Mouse (Mus musculus): ENCODE data around the gene Slc40a1.

The Slc40a1 gene

DNA sequence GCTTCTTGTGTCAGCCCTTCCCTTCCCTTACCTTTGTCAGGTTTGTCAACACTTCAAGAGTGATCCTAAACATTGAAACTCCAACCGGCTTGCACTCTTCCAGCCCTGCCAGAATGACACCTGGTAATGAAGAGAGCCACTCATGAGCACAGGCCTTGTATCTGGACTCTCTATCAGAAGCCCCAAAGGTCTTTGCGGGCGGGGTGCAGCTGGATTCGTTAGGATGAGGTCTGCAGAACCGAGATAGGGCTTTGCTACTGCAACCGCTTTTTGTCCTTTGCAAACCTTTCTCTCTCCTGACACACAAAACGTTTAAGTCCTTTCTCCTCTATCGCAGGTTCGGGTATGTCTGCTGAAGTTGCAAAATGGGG, at the start of gene Slc40a1:
Slc40a1 (minus strand) TSS at position 131 of the 371 bp plus-strand sequence.
- DNase-seq = no peak

DNA sequence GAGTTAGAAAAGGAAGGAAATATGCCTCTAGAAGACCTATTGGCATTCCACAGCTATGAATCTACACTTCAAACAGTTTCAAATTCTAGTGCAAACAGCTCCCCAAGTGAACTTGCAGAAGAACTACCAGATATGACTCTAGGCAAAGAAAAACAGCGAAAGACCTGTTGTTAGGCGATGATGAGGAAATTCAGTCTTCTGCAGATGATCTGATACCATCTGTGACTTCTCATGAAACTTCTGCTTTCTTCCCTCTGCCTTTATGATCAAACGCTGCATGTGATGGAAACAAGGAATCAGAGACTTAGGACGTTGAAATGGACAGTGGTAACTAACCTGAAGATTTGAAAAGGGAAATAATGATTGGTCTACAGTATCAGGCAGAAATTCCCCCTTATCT, 45.0 kb upstream of the Slc40a1 start:
- DNase-seq = no peak

DNA sequence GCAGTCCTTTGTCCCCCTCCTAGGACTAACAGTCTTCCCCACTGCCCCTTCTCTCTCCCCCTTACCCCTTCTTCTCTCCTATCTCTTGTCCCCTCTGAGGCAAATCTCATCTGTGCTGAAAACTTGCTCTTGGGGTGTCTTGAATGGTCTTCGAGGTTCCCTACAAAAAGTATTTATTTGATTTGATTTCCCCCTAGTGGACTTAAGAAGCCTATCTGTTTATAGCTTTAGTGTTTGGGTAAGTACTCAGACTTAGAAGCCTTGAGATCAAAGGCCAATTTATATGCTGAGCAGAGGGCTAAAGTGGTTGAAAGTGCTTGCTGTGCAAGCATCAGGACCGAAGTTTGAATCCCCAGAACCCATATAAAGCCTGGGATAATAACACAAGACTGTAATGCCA, 22.7 kb upstream of the Slc40a1 start:
- DNase-seq = no peak

DNA sequence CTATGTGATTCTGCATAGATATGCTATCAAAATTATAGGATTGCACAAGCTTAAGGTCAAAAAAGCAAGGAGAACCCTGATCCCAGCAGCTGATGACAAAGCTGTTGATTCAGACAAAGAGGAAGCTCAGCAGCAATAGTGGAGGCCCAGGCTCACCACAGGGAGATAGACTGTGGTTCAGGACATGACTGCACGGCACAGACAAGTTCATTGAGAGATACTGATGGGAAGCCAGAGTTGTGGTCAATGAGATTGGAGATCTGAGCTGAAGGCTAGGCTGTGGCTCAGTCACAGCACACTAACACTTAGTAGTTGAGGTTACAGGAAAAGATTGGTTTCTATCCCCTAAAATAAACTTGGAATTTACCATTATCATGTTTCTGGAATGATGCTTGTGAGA, 21.5 kb upstream of the Slc40a1 start:
- no peak for DNase-seq

DNA sequence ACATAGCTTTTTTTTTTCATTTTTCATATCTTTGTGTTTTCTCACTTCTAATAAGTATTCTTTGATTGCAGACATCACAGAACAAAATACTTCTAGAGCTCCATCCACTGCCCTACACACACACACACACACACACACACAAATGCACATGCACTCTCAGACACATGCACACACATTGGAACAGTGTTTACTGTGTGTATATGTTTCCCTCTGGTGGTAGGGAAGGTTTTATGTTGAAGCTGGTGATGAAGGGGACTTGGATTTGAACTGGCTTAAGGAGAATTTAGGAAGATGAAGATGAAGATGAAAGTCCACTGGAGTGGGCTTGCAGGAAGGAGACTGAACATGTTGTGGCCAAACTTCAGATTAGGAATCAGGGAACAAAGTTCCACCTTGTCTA, 4.8 kb upstream of the Slc40a1 start:
- DNase-seq = no peak

DNA sequence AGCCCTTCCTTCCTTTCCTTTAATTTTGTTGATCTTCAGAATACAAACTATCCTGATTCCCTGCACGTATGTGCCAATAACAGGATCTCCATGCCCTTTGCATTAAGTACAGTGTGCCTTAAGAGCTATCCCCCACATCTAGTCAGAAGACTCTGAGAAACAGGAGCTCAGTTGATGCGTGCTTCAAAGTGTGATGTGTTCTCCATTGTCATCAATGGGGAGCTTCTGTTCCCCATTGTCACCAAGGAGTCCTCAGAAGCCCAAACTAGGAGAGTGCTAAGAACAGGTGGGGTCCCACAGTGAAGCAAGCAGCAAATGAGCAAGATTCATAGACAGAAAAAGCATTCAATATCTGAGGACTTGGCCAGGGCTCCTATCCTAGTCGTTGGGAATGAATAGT, 588 bp upstream of the Slc40a1 start:
- no peak for DNase-seq

DNA sequence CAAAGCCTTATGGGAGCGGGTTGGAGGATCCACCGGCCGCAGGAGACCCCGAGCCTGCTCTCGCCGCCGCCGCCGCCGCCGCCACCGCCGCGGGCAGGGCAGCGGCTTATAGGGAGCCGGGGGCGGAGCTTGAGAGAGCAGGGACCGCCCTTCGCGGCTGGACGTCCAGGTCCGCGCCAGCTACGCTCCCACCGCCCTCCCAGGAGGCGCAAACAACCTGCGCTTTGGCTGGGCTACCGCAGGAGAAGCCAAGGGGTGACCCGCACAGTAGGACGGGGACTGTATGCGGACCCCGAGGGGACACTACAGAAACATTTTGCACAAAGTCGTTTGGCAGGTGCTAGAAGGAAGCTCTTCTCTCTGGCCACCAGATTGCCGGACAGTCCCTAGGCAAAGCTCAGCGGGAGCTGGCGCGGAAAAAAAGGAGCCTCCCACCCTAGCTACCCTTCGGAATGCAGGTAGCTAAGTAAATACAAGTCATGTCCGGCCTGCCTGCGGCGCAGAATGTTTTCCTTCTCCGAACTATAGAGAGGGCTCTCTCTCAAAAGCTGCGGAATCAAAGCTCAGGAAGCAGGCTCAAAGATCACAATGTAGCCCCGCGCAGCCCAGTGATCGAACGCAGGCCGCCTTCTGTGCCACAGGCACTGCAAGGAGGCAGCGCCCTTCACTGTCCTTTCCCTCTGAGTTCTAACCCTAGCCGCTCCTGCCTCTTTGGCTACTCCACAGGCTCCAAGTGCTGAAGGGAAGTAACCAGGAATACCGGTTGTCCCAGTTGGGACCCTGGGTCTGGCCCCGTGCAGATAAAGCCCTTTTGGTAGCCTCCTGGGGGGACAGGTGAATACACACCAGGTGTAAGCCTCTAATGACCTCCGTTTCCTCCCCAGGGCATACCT, 577 bp downstream of the Slc40a1 start:
- DNase-seq = peak; percentile 83 to 87

DNA sequence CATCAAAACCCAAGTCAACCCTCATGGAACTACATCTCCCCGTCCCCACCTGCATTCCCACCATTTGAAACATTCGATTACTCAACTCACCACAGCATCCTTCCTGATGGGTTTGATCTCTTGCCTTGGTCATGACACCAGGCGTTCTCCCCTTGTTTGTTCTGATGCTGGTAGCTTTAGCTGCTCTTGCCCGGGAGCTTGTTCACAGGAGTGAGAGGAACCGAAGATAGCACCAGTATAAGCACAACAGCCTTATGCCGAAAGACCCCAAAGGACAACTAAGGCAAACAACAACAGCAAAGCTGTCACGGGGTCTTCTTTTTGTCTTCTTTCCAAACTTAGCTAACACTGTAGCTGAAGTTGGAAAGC, 1.2 kb downstream of the Slc40a1 start:
- DNase-seq = no peak

DNA sequence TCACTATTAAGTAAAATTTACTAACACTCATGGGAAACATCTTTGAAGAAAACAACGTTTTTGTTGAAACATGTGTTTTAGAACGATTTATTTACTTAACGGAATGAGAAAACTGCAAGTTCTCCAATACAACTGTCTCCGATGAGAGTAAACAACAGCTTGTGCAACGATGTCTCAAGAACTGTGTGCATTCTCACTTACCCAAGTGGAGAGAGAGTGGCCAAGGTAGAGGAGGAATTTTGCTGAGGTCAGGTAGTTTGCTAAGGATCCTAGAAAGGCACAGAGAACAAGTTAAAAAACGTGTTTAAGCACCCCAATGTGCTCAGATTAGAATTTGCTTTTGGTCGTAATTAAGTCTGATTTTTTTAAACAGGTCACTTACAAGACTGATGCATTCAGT, 1.8 kb downstream of the Slc40a1 start:
- DNase-seq = no peak

DNA sequence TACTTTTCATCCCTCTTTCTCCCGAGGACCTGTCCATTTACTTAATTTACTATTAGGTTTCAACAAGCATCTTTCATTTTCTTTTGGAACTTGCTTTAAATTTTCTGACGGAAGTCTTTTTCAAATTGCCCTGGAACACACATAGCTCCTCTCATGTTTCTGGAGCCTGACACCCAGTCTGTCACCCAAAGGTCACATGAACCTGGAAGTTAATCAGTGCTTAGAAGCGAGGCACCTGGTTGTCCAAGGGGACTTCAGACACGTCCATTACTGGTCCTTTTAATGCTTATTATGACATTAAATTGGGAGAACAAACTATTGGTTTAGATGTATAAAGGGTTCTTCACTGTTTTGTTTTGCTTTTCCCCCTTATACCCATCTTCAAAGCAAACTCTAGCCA, 3.0 kb downstream of the Slc40a1 start:
- DNase-seq = peak; percentile 51 to 52

DNA sequence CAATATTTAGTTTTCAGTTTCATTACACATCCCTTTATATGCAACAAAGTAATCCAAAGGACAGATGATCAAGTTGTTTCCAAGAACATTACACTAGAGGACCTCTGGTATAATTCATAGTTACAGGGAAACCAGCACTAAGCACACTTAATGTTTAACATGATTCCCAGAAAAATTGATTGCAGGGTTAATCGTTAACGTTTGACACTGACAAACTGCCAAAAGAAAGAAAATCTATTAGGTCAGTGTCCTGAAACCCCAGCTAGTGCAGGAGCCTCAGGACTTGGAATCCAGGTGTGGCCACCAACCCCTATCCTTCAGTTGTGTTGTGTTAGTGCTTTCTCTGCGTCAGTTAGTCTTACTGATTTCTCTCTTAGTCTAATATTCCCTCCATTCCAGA, 5.6 kb downstream of the Slc40a1 start:
- peak; percentile 43 to 80 for DNase-seq

DNA sequence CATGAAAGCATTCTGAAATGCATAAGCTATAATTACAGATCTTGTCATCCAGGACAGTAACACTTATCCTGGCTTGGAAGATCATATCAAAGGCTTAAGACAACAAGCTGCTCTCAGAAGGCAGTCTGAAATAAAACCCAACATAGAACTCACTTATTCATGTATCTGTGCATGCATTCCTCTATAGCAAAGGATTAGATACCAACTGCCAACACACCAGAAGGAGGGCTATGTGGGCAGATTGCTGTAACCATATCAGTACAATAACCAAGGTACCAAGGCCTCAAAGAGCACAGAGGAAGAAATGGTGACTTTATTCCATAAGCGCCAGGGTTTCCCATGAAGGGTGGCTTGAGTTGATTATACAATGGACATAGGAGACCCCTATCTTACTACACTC, 6.6 kb downstream of the Slc40a1 start:
- DNase-seq = no peak

DNA sequence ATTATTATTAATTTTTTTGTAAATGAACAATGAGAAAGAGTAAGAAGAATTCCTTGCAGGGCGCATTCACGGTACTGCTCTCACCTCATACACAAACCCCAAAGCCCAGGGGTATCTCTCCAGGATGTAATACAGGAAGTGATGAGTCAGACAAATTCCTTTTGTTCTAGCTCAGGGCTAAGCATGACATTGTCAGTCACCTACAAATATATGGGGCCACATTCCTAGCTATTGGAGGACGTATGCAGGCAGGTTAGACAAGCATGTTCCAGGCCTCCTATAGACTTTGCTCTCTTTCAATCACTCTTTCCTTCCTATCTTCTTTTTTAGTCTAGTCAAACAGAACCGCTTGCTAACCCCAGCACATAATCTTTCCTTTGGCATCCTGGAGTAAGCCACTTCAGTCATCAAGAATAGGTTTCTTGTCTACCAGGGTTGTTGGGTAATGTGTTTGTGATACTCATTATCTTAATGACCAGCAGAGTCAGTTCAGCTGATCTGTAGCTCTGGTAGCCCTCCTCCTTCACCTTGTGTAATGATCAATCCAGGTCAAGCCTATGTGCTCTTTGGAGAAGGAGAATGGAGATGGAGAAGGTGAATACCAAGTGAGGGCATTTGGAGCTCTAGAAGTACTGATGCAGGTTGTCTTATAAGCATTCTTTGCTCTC, 9.1 kb downstream of the Slc40a1 start:
- no peak for DNase-seq

DNA sequence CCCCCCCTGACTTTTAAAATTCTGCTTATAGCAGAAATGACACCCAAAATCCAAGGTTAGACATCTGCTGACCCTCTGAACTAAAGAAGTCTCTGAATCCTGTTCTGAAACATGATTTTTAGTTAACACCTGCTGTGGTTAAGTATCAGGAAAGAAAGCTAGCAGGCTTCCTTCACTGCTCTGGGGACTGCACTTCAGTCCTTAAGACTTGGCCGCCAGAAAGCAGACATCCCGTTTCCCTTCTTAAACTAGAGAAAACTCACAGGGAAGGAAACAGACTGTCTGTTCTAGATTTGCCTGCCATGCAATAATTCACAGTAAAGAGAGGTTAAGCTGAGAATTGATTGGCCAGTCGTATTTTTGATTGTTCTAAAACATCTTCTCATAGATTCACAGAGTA, 10.1 kb downstream of the Slc40a1 start:
- DNase-seq = no peak

DNA sequence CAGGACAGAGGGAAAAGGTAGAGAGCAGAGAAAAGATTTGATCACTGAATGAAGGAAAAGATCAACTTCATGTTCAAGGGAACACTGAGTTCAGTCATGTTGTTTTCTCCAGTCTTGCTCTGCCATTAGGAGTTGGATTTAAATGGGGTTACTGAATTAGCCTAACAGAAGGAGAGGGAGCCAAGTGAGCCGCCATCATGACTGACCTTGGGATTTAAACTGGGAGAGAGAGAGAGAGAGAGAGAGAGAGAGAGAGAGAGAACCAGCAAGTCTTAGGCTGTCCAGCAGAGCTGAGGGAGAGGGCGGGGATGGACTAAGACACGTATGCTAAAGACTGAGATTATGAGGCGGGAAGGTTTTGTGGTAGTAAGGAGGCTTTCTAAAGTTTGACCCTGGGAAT, 12.1 kb downstream of the Slc40a1 start:
- DNase-seq = no peak

DNA sequence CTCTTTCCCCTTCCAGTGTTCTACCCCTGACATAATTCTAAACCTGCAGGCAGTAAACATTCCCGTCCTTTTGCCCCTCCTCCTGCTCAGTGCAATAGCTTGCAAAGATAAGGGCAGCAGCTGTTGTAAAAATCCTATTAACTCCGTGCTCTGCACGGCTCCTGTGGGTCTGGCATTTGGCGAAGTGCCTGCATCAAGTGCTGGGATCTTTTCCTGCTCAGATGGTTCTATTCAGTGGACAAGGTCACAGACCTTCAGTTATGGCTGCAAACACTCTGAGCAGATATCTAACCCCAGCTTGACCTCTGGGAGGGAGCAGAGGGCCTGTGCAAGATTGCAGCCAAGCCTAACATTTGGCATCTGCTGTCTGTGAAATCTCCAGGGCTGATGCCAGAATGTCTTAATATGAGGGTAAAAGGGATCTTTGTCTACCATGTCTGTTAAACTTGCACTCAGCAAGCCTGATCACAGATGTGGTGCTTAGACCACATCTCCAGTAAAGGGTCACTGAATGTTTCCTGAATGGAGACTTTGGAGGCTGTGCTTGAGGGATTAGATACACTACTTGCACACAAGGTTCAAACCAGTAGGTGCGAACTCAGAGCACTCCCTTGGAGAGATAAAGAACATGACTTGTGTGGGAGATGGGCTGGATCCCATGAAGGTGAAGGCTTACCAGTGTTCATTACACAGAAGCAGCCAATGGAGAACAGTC, 21.1 kb downstream of the Slc40a1 start:
- DNase-seq = peak; percentile 58 to 80

DNA sequence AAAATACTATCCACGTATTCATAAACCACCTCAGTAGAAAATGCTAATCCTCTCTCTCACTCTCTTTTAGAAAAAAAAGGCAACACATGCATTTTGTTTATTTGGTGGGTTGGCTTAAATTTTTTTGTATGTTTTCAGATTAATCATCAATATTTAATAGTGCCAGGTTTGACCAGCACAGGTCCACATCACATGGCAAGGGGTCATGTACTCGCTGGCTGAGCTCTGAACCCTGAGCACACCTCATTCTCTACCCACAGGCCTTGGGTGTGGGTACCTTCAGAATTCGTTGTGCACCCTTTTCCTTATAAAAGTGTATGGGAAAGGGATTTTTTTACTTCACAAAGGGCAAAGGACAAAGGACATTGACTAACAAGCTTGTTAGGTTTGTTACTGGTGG, 22.2 kb downstream of the Slc40a1 start:
- no peak for DNase-seq

DNA sequence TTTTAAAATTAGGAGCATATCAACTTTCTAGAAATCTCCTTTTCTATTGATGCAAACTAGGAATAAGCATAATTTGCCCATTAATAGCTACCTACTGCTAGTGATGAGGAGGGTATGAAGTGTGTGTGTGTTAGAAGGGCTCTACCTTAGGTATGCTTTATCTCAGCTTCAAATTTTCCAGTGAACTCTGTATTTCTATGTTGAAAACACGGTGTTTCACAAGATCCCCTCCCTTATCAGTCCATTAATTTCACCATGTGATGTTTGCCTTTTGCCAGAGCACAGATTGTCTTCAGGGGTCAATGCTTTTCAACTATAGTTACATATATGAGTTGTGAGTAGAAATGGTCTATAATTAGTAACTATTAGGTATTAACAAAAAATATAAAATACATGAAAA, 28.3 kb downstream of the Slc40a1 start:
- DNase-seq = no peak

DNA sequence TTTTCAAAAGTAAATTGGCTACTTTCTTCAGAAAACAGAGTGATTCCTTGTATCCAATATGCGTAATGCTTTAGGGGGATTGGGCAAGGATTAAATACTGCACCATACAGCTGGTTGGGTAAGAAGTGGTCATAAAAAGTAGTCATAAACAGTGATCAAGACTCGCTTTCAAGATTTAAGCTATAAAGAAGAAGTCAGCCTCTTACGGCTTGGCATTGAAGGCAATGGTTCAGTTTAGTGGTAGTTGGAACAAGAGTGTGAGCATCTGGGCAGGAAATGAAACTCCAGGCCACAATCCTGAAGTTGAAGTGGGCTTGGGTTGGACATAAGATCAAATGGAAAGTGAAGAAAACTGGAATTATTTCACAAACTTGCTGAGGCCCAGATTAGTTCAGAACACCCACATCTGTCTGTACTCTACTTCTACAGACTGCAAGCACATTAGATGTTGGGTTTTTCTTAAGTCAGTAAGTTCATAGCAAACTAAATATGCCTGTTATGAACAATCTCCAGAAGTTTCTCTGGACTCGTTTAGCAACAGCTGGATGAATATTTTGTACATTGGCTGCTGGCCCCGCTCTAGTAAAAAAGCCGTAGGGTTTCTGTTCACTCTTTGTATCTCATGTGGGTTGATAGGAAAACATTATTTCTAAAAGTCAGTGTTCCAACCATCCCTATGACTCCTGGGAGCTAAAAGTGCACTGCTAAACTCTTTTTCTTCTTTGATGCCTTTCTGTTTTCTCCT, 32.0 kb downstream of the Slc40a1 start:
- no peak for DNase-seq

DNA sequence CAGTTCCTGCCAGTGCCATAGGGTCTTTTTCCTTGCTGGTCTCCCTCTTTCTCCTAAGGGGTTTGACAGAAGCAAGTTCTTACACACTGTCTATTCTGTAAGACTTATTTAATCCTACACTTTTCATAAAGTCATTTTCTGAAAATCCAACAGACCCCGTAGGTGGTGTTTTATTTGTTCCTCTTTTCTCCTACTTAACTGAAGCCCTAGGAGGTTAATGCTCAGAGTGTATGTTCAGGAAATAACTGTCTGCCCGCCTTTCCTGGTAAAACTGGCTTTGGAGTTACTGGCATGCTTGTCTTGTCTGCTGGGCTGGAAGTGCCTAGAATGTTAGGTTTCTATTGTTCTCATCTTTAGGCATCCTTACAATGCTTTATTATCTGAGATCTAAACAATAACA, 34.3 kb downstream of the Slc40a1 start:
- no peak for DNase-seq

DNA sequence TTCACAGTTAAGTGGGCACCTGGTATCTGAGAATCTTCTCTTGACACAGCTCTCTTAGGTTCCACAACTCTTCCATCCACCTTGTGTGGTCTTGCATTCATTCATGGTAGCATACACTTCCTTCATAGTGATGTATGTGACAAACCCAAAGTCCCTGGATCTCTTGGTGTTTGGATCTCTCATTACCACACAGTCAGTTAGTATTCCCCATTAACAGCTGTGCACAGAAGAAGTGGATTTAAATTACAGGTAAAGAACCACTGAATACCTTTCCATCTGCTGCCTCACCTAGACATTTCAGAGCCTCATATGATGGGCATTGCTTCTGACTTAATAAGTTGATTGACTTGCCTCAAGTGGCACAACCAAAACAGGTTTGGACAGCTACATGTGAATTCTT, 36.1 kb downstream of the Slc40a1 start, which contains the start of gene Gm5269:
Gm5269 (minus strand) TSS at position 101 of the 400 bp plus-strand sequence.
- DNase-seq = no peak

DNA sequence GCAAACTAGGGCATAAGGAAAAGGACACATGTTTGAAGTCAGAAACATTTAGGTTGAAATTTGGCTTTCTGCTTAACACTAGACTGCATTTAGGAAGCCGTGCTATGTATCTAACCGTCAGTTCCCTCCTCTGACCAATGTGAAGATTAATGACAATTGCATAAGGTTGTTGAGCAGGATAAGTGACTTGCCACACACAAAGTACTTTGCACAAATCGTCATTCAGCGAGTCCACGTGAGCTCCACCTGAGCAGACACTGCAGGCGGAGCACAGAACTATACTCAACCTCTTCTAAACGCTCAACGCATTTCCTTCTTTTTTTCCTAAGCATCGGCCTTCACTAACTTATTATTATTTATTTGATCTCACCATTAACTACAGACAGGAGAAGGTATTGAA, 39.5 kb downstream of the Slc40a1 start:
- no peak for DNase-seq

DNA sequence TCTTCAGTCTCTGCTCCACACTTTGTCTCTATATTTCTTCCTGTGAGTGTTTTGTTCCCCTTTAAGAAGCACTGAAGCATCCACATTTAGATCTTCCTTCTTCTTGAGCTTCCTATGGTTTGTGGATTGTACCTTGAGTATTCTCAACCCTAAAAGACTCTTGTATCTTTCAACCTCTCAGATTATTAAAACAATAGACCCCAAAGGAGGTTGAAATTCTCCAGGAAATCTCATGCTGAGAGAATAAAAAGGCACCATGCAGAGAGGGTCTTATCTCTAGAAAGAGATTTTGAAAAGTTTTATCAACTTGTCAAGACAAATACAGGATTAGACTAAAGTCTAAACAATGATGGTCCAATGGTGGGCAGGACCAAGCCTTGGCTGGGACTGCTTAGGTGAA, 42.9 kb downstream of the Slc40a1 start:
- DNase-seq = no peak
